Comparison of ENCODE assay signal across 19 mouse cellular contexts in the genomic region with DNA sequence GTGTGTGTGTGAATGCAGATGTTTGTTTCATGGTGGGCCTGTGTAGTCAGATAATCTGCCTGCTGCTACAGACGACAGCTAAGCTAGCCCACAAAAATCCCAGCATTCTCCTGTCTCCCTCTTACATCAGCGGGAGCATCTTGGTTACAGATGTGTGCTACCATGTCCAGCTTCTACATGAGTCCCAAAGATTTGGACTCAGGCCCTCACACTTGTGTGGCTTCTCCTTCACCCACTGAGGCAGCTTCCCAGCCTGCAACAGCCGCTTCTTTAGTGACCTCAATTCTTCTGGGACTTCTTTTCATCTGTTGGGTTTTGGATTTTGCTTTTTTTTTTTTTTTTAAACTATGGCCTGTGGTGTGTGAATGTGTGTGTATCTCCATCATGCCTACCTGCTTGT.
"Had no signal": no experiment of that assay in that cellular context is flagged by ENCODE, and none has a peak within 500 bp of the region (broad histone marks: within the 10 kb centered on the region; RNA-seq: fewer than 3 reads in every experiment).

No protein-coding gene starts in this region.

- H3K9me3 ChIP-seq: heart, embryonic 13.5 days; heart, embryonic 15.5 days; hindbrain, embryonic 13.5 days; hindbrain, embryonic 15.5 days; intestine, embryonic 15.5 days; limb, embryonic 15.5 days; liver, embryonic 12.5 days had no signal

- H3K36me3 ChIP-seq: intestine, embryonic 15.5 days had no signal

- H3K27ac ChIP-seq: gastrocnemius, adult 2 months; heart, adult 2 months; heart, embryonic 13.5 days; heart, embryonic 15.5 days; hindbrain, embryonic 13.5 days; hindbrain, embryonic 15.5 days; intestine, embryonic 15.5 days; layer of hippocampus, adult 2 months; left cerebral cortex, adult 2 months; limb, embryonic 15.5 days; liver, embryonic 12.5 days; liver, embryonic 14.5 days had no signal

- ATAC-seq: inflammation-experienced regulatory T-cells, adult 6 months; intestine, embryonic 15.5 days; intestine, postnatal 0 days; liver, embryonic 12.5 days had no signal

- H3K4me1 ChIP-seq: hindbrain, embryonic 13.5 days; hindbrain, embryonic 15.5 days; intestine, embryonic 15.5 days had no signal

- H3K4me2 ChIP-seq: heart, embryonic 11.5 days; heart, embryonic 13.5 days; heart, embryonic 15.5 days; hindbrain, embryonic 13.5 days; hindbrain, embryonic 15.5 days; intestine, embryonic 15.5 days; limb, embryonic 15.5 days; liver, embryonic 12.5 days had no signal

- H3K27me3 ChIP-seq: heart, embryonic 13.5 days; heart, embryonic 15.5 days; hindbrain, embryonic 13.5 days; hindbrain, embryonic 15.5 days; intestine, embryonic 15.5 days; limb, embryonic 15.5 days; liver, embryonic 12.5 days had no signal

- H3K4me3 ChIP-seq: gastrocnemius, adult 2 months; heart, adult 2 months; heart, embryonic 13.5 days; heart, embryonic 15.5 days; hindbrain, embryonic 13.5 days; hindbrain, embryonic 15.5 days; intestine, embryonic 15.5 days; layer of hippocampus, adult 2 months; left cerebral cortex, adult 2 months; limb, embryonic 15.5 days; liver, embryonic 12.5 days had no signal

- H3K9ac ChIP-seq: heart, embryonic 13.5 days; heart, embryonic 15.5 days; hindbrain, embryonic 13.5 days; hindbrain, embryonic 15.5 days; intestine, embryonic 15.5 days; limb, embryonic 15.5 days; liver, embryonic 12.5 days; liver, embryonic 14.5 days had no signal

- DNase-seq: gastrocnemius, adult 2 months; gastrocnemius, postnatal 14 days; gastrocnemius, postnatal 36 days; heart, adult 2 months; heart, postnatal 4 days; kidney, adult 18-20 months had no signal
